Mouse (Mus musculus) ES-Bruce4 (cell line): ENCODE measurements around the gene Zfp266. TPM values are rescaled to one million over a fixed set of nuclear protein-coding genes. Genes with fewer than 3 reads are reported as not detected.
A peak's percentile ranks its signal among the peaks of the same experiment; 100 is the strongest.

Experiments
- H3K27ac ChIP-seq: 2 replicates; pipeline ENCODE4 v1.5.1; 2012; ENCODE audit warnings: low read length, inconsistent platforms; ENCODE audit not compliant: insufficient read depth
- H3K27me3 ChIP-seq: 2 replicates; pipeline ENCODE4 v1.6.1; 2012; ENCODE audit warnings: mild to moderate bottlenecking, low read length, inconsistent platforms; ENCODE audit not compliant: control insufficient read depth, poor library complexity, insufficient read depth, severe bottlenecking
- H3K36me3 ChIP-seq: 2 replicates; pipeline ENCODE4 v1.6.1; 2012; ENCODE audit warnings: inconsistent platforms, mild to moderate bottlenecking, low read length, moderate library complexity; ENCODE audit not compliant: control insufficient read depth, poor library complexity, insufficient read depth, severe bottlenecking
- H3K4me1 ChIP-seq: one replicate; pipeline ENCODE4 v1.8.1; 2011; ENCODE audit warnings: low read length; ENCODE audit not compliant: control insufficient read depth, insufficient read depth
- H3K4me3 ChIP-seq: 2 replicates; pipeline ENCODE4 v1.5.1; 2011; ENCODE audit warnings: low read depth, mild to moderate bottlenecking, low read length
- H3K9ac ChIP-seq: 2 replicates; pipeline ENCODE4 v1.6.1; 2012; ENCODE audit warnings: low read depth, mild to moderate bottlenecking, inconsistent platforms; ENCODE audit not compliant: poor library complexity, severe bottlenecking
- H3K9me3 ChIP-seq: replicated peaks from 2 replicates; pipeline ENCODE4 v1.6.1; 2012; ENCODE audit warnings: mild to moderate bottlenecking, low read length, inconsistent platforms; ENCODE audit not compliant: control insufficient read depth, poor library complexity, insufficient read depth, severe bottlenecking
- CTCF ChIP-seq: IDR thresholded peaks from one replicate; pipeline ENCODE4 v1.8.1; 2011; ENCODE audit warnings: low read depth, low read length
- EP300 ChIP-seq: IDR thresholded peaks from 2 replicates; pipeline ENCODE4 v1.6.1; 2011; ENCODE audit warnings: low read depth, low read length; ENCODE audit not compliant: insufficient read depth
- POLR2A ChIP-seq: IDR thresholded peaks from one replicate; pipeline ENCODE4 v1.8.1; 2011; ENCODE audit warnings: low read length; ENCODE audit not compliant: insufficient read depth
- polyA plus RNA-seq: library from polyadenylated mRNA; stranded (reverse); fragments of >200 nt; gene quantifications from 2 replicates; pipeline ENCODE4 v1.2.4, GENCODE M21; 2011; ENCODE audit warnings: low read depth; ENCODE audit not compliant: missing spikeins, insufficient read depth, insufficient read length

The Zfp266 gene
- polyA plus RNA-seq, 1 experiment, result 128 TPM

DNA sequence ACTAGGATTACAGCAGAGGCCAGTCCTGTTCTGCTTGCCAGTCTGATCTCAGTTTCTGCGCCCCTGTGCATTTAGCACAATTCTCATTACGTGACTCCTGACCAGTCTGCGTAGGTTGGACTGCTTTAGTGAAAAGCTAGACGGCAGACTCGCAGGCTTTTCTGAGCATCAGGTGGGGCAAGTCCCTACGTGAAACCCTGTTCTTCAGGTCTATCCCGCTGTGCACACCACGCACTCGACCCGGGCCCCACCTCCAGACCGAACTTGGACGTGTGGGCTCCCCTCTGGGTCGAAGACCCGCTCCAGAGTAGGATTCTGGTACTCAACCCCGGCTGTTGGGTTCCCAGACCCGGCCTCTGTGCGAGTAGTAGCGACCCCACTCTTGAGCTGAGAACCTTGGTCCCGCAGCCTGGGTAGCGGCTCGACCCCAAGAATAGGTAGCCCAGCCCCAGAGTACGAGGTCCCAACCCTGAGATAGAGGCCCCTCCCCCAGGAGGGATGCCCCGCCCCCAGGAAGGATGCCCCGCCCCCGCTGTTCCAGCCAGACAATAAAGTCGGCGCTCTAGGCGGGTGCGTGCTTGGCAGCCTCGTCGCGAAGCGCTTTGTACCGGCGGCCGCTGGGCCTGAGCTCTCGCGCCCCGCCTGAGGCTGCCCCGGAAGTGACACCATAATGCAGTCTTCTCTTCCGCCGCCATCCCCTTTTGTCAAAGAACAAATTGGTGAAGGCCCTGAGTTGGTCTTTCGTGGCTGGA, 23.0 kb upstream of the Zfp266 start:
- H3K27ac ChIP-seq, result peak overlapping the region; percentile 90
- H3K36me3 ChIP-seq, result no peaks in the 10 kb centered on the region
- no peaks in the 10 kb centered on the region for H3K27me3 ChIP-seq
- H3K9ac ChIP-seq, result peak overlapping the region; percentile 89
- H3K4me1 ChIP-seq, result no peaks in the 10 kb centered on the region
- TF ChIP-seq CTCF, result no peak
- peak; percentile 57 for TF ChIP-seq POLR2A
- no peaks in the 10 kb centered on the region for H3K9me3 ChIP-seq
- peak overlapping the region; percentile 84 for H3K4me3 ChIP-seq

DNA sequence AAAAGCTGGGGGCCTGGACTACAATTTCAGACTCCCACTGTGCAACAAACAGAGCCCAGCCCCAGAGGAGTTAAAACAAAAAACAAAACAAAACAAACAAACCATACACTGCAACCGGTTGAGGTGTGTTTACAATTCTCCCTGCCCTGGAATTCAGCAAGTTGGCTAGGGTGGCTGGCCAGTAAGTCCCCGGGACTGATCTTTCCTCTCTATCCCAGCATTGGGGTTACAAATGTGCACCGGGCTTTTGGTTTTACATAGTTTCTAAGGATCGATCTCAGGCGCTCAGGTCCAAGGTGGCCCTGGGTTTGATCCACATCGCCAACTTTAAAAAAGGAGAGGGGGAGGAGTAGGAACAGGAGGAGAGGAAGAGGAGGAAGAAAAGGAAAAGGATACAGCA, 22.3 kb upstream of the Zfp266 start:
- H3K9me3 ChIP-seq, result no peaks in the 10 kb centered on the region
- no peaks in the 10 kb centered on the region for H3K4me1 ChIP-seq
- H3K4me3 ChIP-seq, result peak overlapping the region; percentile 84
- no peak for TF ChIP-seq EP300
- TF ChIP-seq CTCF, result no peak
- no peak for TF ChIP-seq POLR2A
- H3K27ac ChIP-seq, result peak overlapping the region; percentile 90
- H3K36me3 ChIP-seq, result no peaks in the 10 kb centered on the region
- no peaks in the 10 kb centered on the region for H3K27me3 ChIP-seq
- H3K9ac ChIP-seq, result peak overlapping the region; percentile 89

DNA sequence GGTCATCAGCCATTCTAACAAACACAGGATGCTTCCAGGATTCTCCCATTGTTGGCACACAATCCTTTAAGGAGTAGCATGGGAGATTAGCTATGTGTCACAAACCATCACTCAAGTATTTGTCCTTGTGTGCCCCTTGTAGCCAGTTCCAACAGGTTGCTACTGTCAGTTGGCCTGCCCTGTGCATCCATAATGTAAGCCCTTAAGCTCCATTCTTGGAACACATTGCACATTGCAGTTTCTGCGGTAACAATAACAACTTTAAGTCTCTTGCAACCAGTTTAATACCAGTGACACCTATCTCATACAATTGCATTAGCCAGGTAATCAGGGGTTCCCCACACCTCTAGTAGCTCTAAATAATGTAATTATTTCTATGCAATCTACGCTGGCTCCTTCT, 15.4 kb upstream of the Zfp266 start:
- H3K4me3 ChIP-seq, result no peak overlapping the region
- TF ChIP-seq EP300 (no peak), CTCF (no peak), POLR2A (no peak)
- no peaks in the 10 kb centered on the region for H3K9me3 ChIP-seq
- no peaks in the 10 kb centered on the region for H3K27me3 ChIP-seq
- no peak overlapping the region for H3K9ac ChIP-seq
- no peak overlapping the region for H3K27ac ChIP-seq
- no peaks in the 10 kb centered on the region for H3K36me3 ChIP-seq
- H3K4me1 ChIP-seq, result no peaks in the 10 kb centered on the region

DNA sequence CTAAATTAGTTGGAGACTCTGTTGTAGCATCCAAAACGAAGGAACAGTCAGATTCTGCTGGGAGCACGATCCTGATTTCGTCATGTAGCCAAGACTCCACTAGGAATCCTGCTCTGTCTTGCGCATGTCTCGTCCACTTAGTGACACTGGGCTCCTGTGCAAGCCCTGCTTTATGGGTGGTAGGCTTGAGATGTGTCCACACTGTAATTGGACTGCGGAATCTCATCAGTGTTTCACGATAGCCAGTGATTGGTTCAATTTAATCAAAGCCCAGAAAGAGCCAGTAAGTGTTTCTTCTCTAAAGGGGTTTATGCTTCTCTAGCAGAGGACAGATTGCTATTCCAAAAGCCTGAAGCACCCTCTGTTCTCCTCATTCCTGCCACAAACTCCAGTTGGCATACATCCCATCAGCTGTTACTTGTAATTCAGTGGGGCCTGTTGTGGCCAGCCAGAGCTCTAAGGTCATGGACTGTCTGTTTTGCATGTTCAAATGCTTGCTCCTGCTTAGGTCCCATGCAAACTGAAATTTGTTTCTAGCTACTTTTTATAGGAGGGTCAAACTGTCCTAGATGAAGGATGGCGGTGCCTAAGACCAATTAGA, 13.2 kb upstream of the Zfp266 start:
- Histone ChIP-seq H3K27me3 (no peaks in the 10 kb centered on the region), H3K4me3 (no peak overlapping the region), H3K27ac (no peak overlapping the region), H3K9me3 (no peaks in the 10 kb centered on the region), H3K4me1 (no peaks in the 10 kb centered on the region), H3K9ac (no peak overlapping the region), H3K36me3 (no peaks in the 10 kb centered on the region)
- TF ChIP-seq CTCF (no peak), POLR2A (no peak), EP300 (no peak)

DNA sequence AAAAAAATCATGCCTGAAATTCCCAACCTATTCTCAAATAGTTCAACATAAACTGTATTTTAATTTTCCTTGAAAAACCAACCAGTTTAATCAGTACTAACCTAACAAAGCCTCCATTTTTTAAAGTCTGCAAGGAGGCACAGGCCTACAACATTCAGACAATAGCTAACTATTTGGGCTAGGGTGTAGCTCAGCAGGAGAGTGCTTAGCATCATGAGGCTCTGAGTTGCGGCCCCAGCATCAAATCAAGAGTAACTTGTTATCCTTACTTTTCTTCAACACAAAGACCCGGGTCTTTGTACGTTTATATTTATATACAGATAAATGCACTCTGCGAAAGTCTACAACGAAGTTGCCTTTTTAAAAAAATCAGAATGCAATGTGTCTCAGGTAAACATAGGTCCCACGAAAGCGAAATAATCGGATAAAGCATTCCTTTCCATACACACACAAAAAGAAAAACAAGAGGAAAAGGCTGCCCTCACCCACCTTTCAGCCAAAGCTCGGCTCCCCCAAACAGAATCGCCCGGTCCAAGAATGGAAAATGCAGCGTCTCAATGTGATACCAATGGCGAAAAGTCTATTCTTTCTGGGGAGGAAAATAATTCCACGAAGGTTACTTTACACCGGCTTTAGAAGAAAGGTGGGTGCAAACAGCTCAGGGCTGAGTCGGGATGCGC, 546 bp downstream of the Zfp266 start:
- H3K4me3 ChIP-seq, result peak overlapping the region; percentile 96
- peak overlapping the region; percentile 70 for H3K27ac ChIP-seq
- peaks cover 26% of the 10 kb centered on the region for H3K36me3 ChIP-seq
- H3K27me3 ChIP-seq, result no peaks in the 10 kb centered on the region
- TF ChIP-seq EP300 (no peak), POLR2A (no peak), CTCF (no peak)
- H3K9me3 ChIP-seq, result no peaks in the 10 kb centered on the region
- H3K4me1 ChIP-seq, result no peaks in the 10 kb centered on the region
- H3K9ac ChIP-seq, result peak overlapping the region; percentile 92

DNA sequence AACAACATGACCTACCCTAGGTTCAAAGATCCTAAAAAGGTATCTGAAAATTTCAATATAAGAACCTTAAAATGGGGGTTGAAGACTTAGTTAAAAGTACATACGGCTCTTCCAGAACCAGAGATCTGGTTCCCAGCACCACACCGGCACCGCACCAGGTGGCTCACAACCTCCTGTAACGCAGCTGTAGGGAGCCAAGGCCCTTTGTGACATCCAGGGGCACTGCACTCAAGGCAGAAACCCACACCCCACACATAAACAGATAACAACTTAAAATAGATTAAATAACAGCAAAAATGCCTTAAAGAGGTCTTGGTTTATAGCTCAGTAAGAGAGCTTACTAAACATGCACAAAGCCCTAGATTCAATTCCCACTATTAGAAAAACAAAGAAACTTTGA, 1.3 kb downstream of the Zfp266 start:
- Histone ChIP-seq H3K9ac (peak overlapping the region; percentile 92), H3K27me3 (no peaks in the 10 kb centered on the region), H3K4me1 (no peaks in the 10 kb centered on the region), H3K9me3 (no peaks in the 10 kb centered on the region), H3K4me3 (peak overlapping the region; percentile 60), H3K27ac (no peak overlapping the region), H3K36me3 (peaks cover 29% of the 10 kb centered on the region)
- TF ChIP-seq CTCF (no peak), POLR2A (no peak), EP300 (no peak)
